Mouse (Mus musculus): ENCODE data around the gene Iqgap3. TPM values are rescaled to one million over a fixed set of nuclear protein-coding genes. Genes with fewer than 3 reads are reported as not detected.

Gene Iqgap3
- polyA plus RNA-seq, 1 experiment from 2014 or later: 20.9 TPM

DNA sequence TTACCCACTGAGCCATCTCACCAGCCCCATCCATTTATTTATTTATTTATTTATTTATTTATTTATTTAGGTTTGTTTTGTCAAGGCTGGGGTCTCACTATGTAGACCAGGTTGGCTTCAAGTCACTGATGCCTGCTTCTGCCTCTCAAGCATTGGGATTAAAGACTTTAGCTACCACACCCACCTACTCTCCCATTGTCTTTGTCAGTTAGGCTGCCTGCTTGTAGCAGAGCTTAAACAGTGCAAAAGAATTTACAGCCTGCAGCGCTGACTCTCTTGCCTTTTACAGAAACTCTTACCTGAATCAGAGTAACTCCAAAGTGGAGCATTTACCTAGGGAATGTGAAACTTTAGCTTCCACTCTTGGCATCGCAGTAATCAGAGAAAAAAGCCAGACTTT lies 72.5 kb downstream of the Iqgap3 start:
- Histone ChIP-seq H3K27me3 (ENCODE audit: insufficient read depth, low read length) (no peaks in the 10 kb centered on the region), H3K36me3 (ENCODE audit: insufficient read depth, low read length) (peaks cover 27% of the 10 kb centered on the region), H3K4me1 (ENCODE audit: insufficient read depth, low read length) (peaks cover 37% of the 10 kb centered on the region), H3K9me3 (ENCODE audit: low read length) (no peaks in the 10 kb centered on the region), H3K4me2 (replicated peaks; ENCODE audit: low read depth, low read length) (no peak overlapping the region), H3K27ac (ENCODE audit: low read length) (no peak overlapping the region), H3K4me3 (ENCODE audit: low read length) (no peak overlapping the region), H3K9ac (replicated peaks; ENCODE audit: low read length) (no peak overlapping the region)
- ATAC-seq (ENCODE audit: low FRiP score, low TSS enrichment): no peak
- WGBS: 75% methylated on average over 2 of the region's 2 CpGs

DNA sequence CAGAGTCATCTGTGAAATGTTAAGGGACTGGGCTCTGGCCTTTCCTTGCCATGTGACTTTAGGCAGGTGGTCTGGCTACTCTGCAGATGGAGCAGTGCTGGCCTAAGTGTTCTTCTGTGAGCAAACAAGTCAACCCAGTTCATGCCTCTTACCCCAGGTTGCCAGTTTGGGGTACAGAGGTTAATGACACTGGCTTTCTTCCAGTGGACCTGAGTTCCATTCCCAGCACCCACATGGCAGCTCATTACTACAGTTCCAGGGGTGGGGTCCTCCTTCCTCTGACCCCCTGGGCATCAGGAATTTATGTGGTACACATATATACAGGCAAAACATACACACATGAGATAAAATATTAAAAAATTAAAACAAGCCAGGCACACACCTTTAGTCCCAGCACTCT lies 75.0 kb downstream of the Iqgap3 start:
- no peak for ATAC-seq (ENCODE audit: low FRiP score, low TSS enrichment)
- peaks cover 51% of the 10 kb centered on the region for H3K36me3 ChIP-seq (ENCODE audit: insufficient read depth, low read length)
- no peak overlapping the region for H3K27ac ChIP-seq (ENCODE audit: low read length)

DNA sequence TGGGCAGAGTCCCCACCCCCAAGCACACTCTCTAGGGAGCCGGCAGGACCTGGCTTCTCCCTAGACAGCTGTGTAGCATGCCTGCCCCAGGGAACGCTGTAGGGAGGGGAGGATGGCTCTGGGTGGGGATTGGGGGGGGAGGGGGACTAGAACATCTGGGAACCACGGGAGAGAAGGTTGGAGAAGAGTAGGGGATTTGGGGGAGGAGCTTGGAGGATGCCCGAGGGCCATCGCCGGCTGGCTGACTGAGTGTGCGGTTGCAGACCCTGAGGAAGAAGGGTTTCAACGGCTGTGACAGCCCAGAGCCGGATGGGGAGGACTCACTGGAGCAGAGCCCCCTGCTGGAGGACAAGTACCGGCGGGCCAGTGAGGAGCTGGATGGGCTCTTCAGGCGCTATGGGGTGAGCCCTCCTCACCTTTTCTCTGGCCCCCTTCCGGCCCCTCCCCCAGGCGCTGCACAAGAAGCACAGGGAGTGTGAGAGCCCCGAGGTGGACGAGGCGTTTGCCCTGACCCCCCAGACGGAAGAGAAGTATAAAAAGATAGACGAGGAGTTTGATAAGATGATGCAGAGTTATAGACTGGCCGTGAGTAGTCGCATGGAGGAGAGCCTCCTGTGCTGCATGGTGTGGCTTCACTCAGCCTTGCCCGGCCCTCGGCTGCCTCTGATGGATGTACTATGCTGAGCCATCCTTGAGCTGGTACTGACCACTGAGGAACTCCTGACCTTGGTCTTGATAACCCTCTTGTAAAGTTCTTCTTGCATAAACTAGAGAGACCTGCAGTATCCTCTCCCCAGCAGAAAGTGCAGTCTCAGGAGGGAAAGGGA lies 76.2 kb downstream of the Iqgap3 start:
- Histone ChIP-seq H3K9ac (replicated peaks; ENCODE audit: low read length) (no peak overlapping the region), H3K4me3 (ENCODE audit: low read length) (no peak overlapping the region), H3K4me1 (ENCODE audit: insufficient read depth, low read length) (peaks cover 8% of the 10 kb centered on the region; the same call in 1 of the 2 replicates), H3K4me2 (replicated peaks; ENCODE audit: low read depth, low read length) (no peak overlapping the region), H3K9me3 (ENCODE audit: low read length) (no peaks in the 10 kb centered on the region), H3K27me3 (ENCODE audit: insufficient read depth, low read length) (no peaks in the 10 kb centered on the region), H3K36me3 (ENCODE audit: insufficient read depth, low read length) (peaks cover 62% of the 10 kb centered on the region), H3K27ac (ENCODE audit: low read length) (no peak overlapping the region)
- peak; percentile 71 for ATAC-seq (ENCODE audit: low FRiP score, low TSS enrichment)
- WGBS: 20% methylated on average over 23 of the region's 23 CpGs

More for the DNA sequence above, 75.0 kb downstream of the Iqgap3 start:
- Histone ChIP-seq H3K9me3 (ENCODE audit: low read length) (no peaks in the 10 kb centered on the region), H3K27me3 (ENCODE audit: insufficient read depth, low read length) (no peaks in the 10 kb centered on the region), H3K4me1 (ENCODE audit: insufficient read depth, low read length) (peaks cover 11% of the 10 kb centered on the region), H3K9ac (replicated peaks; ENCODE audit: low read length) (no peak overlapping the region), H3K4me3 (ENCODE audit: low read length) (no peak overlapping the region), H3K4me2 (replicated peaks; ENCODE audit: low read depth, low read length) (no peak overlapping the region)

DNA sequence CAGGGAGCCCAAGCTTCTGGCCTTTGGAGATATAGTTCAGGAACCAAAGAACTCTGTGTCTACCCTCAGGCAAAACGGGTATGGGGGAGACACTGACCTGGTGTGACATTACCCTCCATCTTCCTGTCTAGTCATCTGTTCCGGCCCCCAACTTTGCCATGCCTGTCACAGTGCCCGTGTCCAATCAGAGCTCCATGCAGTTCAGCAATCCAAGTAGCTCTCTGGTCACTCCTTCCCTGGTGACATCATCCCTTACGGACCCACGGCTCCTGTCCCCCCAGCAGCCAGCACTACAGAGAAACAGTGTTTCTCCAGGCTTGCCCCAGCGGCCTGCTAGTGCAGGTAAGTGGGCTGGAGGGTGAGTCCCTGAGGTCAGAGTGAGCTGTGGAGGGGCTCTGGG lies 77.2 kb downstream of the Iqgap3 start:
- Histone ChIP-seq H3K4me1 (ENCODE audit: insufficient read depth, low read length) (peaks cover 11% of the 10 kb centered on the region), H3K4me3 (ENCODE audit: low read length) (no peak overlapping the region), H3K27me3 (ENCODE audit: insufficient read depth, low read length) (no peaks in the 10 kb centered on the region), H3K27ac (ENCODE audit: low read length) (no peak overlapping the region), H3K36me3 (ENCODE audit: insufficient read depth, low read length) (peaks cover 70% of the 10 kb centered on the region), H3K4me2 (replicated peaks; ENCODE audit: low read depth, low read length) (no peak overlapping the region), H3K9me3 (ENCODE audit: low read length) (no peaks in the 10 kb centered on the region), H3K9ac (replicated peaks; ENCODE audit: low read length) (no peak overlapping the region)
- WGBS: 82% methylated on average over 6 of the region's 6 CpGs
- ATAC-seq (ENCODE audit: low FRiP score, low TSS enrichment): no peak

DNA sequence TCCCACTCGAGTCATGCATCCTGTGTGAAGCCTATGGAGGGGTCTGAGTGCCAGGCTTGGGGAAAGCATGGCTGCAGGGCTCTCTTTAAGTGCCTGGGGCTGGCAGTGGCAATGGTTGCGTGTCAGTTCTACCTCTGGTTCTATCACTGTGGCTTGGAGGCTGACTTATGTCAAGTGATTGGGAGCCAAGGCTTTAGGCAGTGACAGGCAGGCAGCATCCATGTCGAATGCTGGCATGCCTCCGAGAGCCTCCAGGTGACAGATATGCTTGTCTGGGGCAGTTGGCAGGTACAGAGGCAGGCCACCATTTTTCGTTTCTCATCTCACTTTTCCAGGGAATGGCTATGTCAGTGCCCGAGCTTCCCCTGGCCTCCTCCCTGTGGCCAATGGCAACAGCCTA lies 79.1 kb downstream of the Iqgap3 start:
- Histone ChIP-seq H3K27me3 (ENCODE audit: insufficient read depth, low read length) (no peaks in the 10 kb centered on the region), H3K4me3 (ENCODE audit: low read length) (no peak overlapping the region), H3K9me3 (ENCODE audit: low read length) (no peaks in the 10 kb centered on the region), H3K4me1 (ENCODE audit: insufficient read depth, low read length) (peaks cover 22% of the 10 kb centered on the region), H3K9ac (replicated peaks; ENCODE audit: low read length) (no peak overlapping the region), H3K4me2 (replicated peaks; ENCODE audit: low read depth, low read length) (no peak overlapping the region), H3K27ac (ENCODE audit: low read length) (no peak overlapping the region), H3K36me3 (ENCODE audit: insufficient read depth, low read length) (peaks cover 84% of the 10 kb centered on the region)
- no peak for ATAC-seq (ENCODE audit: low FRiP score, low TSS enrichment)
- 78% methylated on average over 6 of the region's 6 CpGs for WGBS

DNA sequence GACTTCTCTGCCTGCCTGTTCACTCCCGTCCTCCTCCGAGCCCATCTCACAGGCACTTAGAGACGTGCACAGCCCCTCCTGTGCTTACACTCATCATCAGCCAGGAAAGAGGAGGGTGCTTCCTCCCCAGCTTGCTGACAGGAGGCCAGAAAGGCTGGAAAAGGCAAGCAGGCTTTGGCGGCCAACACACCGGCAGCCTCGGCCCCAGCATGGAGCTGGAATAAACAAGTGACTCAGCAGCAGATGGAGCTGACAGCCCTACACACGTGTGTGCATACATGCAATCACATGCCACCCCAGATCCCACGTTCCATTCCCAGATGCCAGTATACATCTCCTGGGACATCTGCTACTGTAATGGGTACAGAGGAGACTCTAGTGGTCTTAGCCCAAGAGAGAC lies 80.5 kb downstream of the Iqgap3 start:
- no peak overlapping the region for H3K4me2 ChIP-seq (replicated peaks; ENCODE audit: low read depth, low read length)
- no peak overlapping the region for H3K4me3 ChIP-seq (ENCODE audit: low read length)
- no peak for ATAC-seq (ENCODE audit: low FRiP score, low TSS enrichment)
- no peaks in the 10 kb centered on the region for H3K9me3 ChIP-seq (ENCODE audit: low read length)
- 89% methylated on average over 8 of the region's 8 CpGs for WGBS
- no peaks in the 10 kb centered on the region for H3K27me3 ChIP-seq (ENCODE audit: insufficient read depth, low read length)
- H3K9ac ChIP-seq (replicated peaks; ENCODE audit: low read length): no peak overlapping the region
- H3K36me3 ChIP-seq (ENCODE audit: insufficient read depth, low read length): peaks cover 81% of the 10 kb centered on the region
- peaks cover 22% of the 10 kb centered on the region for H3K4me1 ChIP-seq (ENCODE audit: insufficient read depth, low read length)
- H3K27ac ChIP-seq (ENCODE audit: low read length): no peak overlapping the region

DNA sequence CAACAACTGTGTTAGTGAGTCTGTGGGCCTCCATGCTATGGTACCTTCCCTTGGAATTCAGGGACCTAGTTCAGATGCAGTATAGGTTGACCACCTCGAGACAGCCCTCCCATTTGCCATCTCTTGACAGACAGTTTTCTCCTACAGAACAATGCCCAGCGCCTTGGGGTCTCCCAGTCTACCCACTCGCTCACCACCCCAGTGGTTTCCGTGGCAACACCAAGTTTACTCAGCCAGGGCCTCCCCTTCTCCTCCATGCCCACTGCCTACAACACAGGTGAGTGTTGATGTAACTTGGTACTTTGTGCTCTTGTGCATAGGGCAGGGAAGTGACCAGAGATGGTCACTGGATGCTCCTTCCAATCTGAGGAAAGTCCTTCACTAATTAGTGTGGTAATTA lies 81.0 kb downstream of the Iqgap3 start:
- Histone ChIP-seq H3K4me1 (ENCODE audit: insufficient read depth, low read length) (peaks cover 18% of the 10 kb centered on the region), H3K4me3 (ENCODE audit: low read length) (no peak overlapping the region), H3K9ac (replicated peaks; ENCODE audit: low read length) (no peak overlapping the region), H3K4me2 (replicated peaks; ENCODE audit: low read depth, low read length) (no peak overlapping the region), H3K27me3 (ENCODE audit: insufficient read depth, low read length) (no peaks in the 10 kb centered on the region), H3K36me3 (ENCODE audit: insufficient read depth, low read length) (peaks cover 86% of the 10 kb centered on the region), H3K27ac (ENCODE audit: low read length) (no peak overlapping the region), H3K9me3 (ENCODE audit: low read length) (no peaks in the 10 kb centered on the region)
- no peak for ATAC-seq (ENCODE audit: low FRiP score, low TSS enrichment)
- WGBS: 75% methylated on average over 4 of the region's 4 CpGs

DNA sequence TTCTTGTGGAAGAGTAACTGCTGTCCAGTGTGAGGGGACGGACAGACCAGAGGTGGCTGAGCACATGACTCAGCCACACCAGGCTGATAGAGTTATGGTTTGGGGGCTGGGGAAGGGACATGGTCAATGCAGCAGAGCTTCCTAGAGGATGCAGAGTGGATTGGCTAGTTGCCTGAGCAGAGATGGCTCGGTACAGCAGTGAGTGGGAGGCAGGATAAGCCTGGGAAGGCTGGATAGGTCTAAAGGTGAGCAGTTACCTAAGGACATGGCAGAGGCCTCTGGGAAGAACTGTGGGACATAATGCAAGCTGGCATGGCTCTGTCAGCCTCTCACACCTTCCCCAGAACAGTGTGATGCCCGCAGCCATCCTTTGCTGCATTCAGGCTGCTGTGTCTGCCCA lies 82.1 kb downstream of the Iqgap3 start:
- Histone ChIP-seq H3K9me3 (ENCODE audit: low read length) (no peaks in the 10 kb centered on the region), H3K36me3 (ENCODE audit: insufficient read depth, low read length) (peaks cover 86% of the 10 kb centered on the region), H3K4me1 (ENCODE audit: insufficient read depth, low read length) (peaks cover 14% of the 10 kb centered on the region), H3K27ac (ENCODE audit: low read length) (0 out of 2 replicates have a peak overlapping the region, but pooled peaks have one; percentile 54), H3K4me2 (replicated peaks; ENCODE audit: low read depth, low read length) (no peak overlapping the region), H3K27me3 (ENCODE audit: insufficient read depth, low read length) (no peaks in the 10 kb centered on the region), H3K9ac (replicated peaks; ENCODE audit: low read length) (no peak overlapping the region), H3K4me3 (ENCODE audit: low read length) (no peak overlapping the region)
- no peak for ATAC-seq (ENCODE audit: low FRiP score, low TSS enrichment)
- 60% methylated on average over 3 of the region's 3 CpGs for WGBS

DNA sequence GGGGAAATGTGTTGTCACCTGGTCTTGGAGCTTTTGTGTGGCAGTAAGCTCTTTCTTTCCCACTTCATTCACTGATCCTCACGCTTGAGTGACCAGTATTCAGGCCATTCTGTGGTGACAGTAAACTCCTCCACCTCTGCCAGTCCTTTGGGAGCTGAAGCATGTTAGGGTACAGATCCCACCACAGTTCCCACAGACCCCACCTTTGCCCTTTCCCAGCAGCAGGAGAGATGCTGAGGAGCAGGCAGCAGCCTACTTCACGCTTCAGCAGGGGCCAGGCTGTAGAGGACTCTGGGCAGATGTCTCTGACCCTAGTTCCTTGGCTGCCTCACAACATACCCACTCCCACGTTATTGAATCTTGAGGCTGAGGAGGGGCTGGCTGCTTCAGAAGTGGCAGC lies 82.5 kb downstream of the Iqgap3 start:
- Histone ChIP-seq H3K9me3 (ENCODE audit: low read length) (no peaks in the 10 kb centered on the region), H3K27me3 (ENCODE audit: insufficient read depth, low read length) (no peaks in the 10 kb centered on the region), H3K4me3 (ENCODE audit: low read length) (no peak overlapping the region), H3K9ac (replicated peaks; ENCODE audit: low read length) (no peak overlapping the region; the same call in 1 of the 2 replicates), H3K36me3 (ENCODE audit: insufficient read depth, low read length) (peaks cover 86% of the 10 kb centered on the region), H3K4me2 (replicated peaks; ENCODE audit: low read depth, low read length) (no peak overlapping the region), H3K4me1 (ENCODE audit: insufficient read depth, low read length) (peaks cover 14% of the 10 kb centered on the region), H3K27ac (ENCODE audit: low read length) (peak overlapping the region; percentile 54; the same call in 1 of the 2 replicates)
- ATAC-seq (ENCODE audit: low FRiP score, low TSS enrichment): peak; percentile 42; the same call in 1 of the 2 replicates
- 67% methylated on average over 3 of the region's 3 CpGs for WGBS

DNA sequence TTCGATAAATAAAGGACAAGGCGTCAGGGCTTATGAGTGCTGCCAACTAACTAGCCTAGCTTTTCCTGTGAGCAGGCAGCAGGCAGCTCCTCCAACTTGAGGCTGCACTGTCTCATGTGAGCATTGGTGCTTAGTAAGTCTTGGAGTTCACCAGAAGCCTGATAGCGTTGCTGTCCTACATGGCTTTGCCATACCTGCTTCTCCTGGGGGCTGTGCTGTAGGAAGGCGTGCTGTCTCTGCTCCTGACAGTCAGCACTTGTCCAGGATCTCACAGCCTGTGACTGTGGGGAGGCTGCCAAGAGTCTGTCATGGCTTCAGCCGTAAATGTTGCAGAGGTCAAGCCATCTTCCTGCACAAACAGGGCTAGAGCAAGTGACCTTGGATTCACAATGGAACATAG lies 84.3 kb downstream of the Iqgap3 start:
- WGBS: 81% methylated on average over 5 of the region's 5 CpGs
- no peak overlapping the region for H3K9ac ChIP-seq (replicated peaks; ENCODE audit: low read length)

More for the DNA sequence above, 84.3 kb downstream of the Iqgap3 start:
- Histone ChIP-seq H3K4me3 (ENCODE audit: low read length) (no peak overlapping the region), H3K27me3 (ENCODE audit: insufficient read depth, low read length) (no peaks in the 10 kb centered on the region), H3K9me3 (ENCODE audit: low read length) (no peaks in the 10 kb centered on the region), H3K4me1 (ENCODE audit: insufficient read depth, low read length) (peaks cover 14% of the 10 kb centered on the region), H3K36me3 (ENCODE audit: insufficient read depth, low read length) (peaks cover 79% of the 10 kb centered on the region), H3K4me2 (replicated peaks; ENCODE audit: low read depth, low read length) (no peak overlapping the region), H3K27ac (ENCODE audit: low read length) (no peak overlapping the region)
- ATAC-seq (ENCODE audit: low FRiP score, low TSS enrichment): no peak

All from kidney, embryonic 16.5 days (tissue).